Mouse (Mus musculus) MEL (cell line): ENCODE data around the gene Zfand3.

ENCODE experiments used
- GATA1 ChIP-seq: IDR thresholded peaks from 2 replicates; pipeline ENCODE4 v1.6.1; 2011; ENCODE audit warnings: low read depth, low read length, improper control_type of control experiment
- MEF2A ChIP-seq: IDR thresholded peaks from 2 replicates; pipeline ENCODE4 v1.6.1; 2014; ENCODE audit warnings: low read depth, mild to moderate bottlenecking, inconsistent platforms, low read length, improper control_type of control experiment; ENCODE audit not compliant: poor library complexity, insufficient replicate concordance, severe bottlenecking; ENCODE audit errors: extremely low read depth
- POLR2AphosphoS2 ChIP-seq: IDR thresholded peaks from 2 replicates; pipeline ENCODE4 v1.6.1; 2011; ENCODE audit warnings: low read length, improper control_type of control experiment
- RCOR1 ChIP-seq: IDR thresholded peaks from 2 replicates; pipeline ENCODE4 v1.6.1; 2012; ENCODE audit warnings: low read depth, mild to moderate bottlenecking, inconsistent platforms, low read length, improper control_type of control experiment
- TCF12 ChIP-seq: IDR thresholded peaks from 2 replicates; pipeline ENCODE4 v1.6.1; 2014; ENCODE audit warnings: low read depth, mild to moderate bottlenecking, inconsistent platforms, low read length, improper control_type of control experiment, moderate library complexity

DNA sequence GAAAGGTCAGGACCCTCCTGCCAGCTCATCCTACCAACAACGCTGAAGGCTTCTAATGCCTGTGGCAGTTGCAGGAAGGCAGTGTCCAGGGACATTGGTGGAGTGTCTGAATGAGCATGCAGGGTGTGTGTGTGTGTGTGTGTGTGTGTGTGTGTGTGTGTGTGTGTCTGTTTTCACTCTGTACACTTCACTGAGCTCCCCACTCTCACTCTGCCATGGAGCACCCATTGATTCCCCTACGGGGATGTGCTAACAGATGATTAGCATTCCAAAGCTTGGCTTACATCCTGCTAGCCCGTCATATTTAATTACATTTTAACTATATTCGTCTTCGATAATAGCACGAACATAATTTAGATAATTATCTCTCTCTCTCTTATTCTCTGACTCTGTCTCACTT is 232.1 kb downstream of the Zfand3 start:
- TF ChIP-seq GATA1 (no peak), POLR2AphosphoS2 (no peak), RCOR1 (no peak), MEF2A (no peak), TCF12 (no peak)
